Mouse (Mus musculus): ENCODE measurements around the gene Atxn1. TPM values are rescaled to one million over a fixed set of nuclear protein-coding genes. Genes with fewer than 3 reads are reported as not detected.

Atxn1 gene
- polyA plus RNA-seq, 1 experiment from 2014 or later: 1.7 TPM

DNA sequence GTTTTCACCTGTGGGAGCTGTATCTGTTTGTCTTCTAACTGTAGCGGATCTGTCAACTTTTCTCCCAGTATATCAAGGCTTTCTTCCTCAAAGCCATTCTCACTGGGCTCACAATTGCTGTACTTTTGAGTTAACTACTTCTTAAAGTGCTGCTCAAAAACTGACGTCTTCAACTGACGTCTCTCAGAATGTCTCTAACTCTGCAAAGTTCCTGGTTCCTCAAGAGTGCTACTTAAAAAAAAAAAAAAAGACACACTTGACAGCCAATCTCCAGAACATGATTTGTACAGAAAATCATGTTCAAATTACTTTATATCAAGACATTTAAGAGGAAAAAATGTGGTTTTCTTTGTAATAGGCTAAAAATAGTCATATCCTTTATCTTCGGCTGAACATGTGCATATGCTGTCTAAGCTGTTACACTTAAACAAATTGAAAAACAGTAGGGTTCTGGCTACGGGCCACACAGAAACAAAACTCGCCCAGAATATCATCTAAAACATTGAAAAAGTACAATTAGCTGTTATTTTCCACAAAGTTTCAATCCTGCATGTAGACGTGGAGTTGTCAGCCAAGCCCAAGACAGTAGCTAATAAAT, 249.1 kb downstream of the Atxn1 start:
- Histone ChIP-seq H3K27me3 (replicated peaks) (no peaks in the 10 kb centered on the region), H3K27ac (no peak overlapping the region), H3K4me1 (no peaks in the 10 kb centered on the region), H3K9me3 (replicated peaks) (no peaks in the 10 kb centered on the region), H3K9ac (no peak overlapping the region), H3K4me2 (no peak overlapping the region), H3K4me3 (no peak overlapping the region), H3K36me3 (no peaks in the 10 kb centered on the region)
- WGBS (ENCODE audit: insufficient replicate concordance): 58% methylated on average over 7 of the region's 7 CpGs
- ATAC-seq: no peak

DNA sequence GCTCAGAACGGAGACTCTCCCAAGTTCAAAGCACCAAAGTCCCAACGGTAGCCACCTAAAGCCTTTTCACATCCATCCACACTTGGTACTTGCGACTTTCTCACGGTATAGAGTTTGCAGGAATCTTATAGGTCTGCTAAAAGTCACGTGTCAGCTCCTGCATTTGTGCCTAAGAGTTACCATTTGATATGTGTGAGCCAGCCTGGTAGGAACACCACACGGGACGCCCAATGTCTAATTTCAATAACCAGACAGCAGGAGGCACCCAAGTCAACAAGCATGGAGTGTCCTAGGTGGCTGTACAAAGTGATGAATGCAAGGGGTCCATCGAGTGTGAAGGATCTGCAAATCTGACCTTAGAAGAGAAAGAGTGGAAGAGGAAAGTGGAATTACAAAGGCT, 254.8 kb downstream of the Atxn1 start:
- no peaks in the 10 kb centered on the region for H3K27me3 ChIP-seq (replicated peaks)
- WGBS (ENCODE audit: insufficient replicate concordance): 68% methylated on average over 8 of the region's 8 CpGs
- no peaks in the 10 kb centered on the region for H3K4me1 ChIP-seq
- H3K4me2 ChIP-seq: no peak overlapping the region
- no peak overlapping the region for H3K27ac ChIP-seq
- H3K9me3 ChIP-seq (replicated peaks): no peaks in the 10 kb centered on the region
- ATAC-seq: no peak
- H3K4me3 ChIP-seq: no peak overlapping the region
- H3K36me3 ChIP-seq: no peaks in the 10 kb centered on the region
- no peak overlapping the region for H3K9ac ChIP-seq

GRCm38 (mm10) chr13:45709402-45709801, 255.4 kb downstream of the Atxn1 start:
- H3K27me3 ChIP-seq (replicated peaks): no peaks in the 10 kb centered on the region
- WGBS (ENCODE audit: insufficient replicate concordance): 81% methylated on average over 11 of the region's 11 CpGs
- no peak for ATAC-seq
- H3K9me3 ChIP-seq (replicated peaks): no peaks in the 10 kb centered on the region
- no peaks in the 10 kb centered on the region for H3K4me1 ChIP-seq
- no peak overlapping the region for H3K4me2 ChIP-seq
- no peak overlapping the region for H3K9ac ChIP-seq
- no peaks in the 10 kb centered on the region for H3K36me3 ChIP-seq
- no peak overlapping the region for H3K4me3 ChIP-seq
- no peak overlapping the region for H3K27ac ChIP-seq

GRCm38 (mm10) chr13:45701296-45701790, 263.5 kb downstream of the Atxn1 start:
- 74% methylated on average over 7 of the region's 7 CpGs for WGBS (ENCODE audit: insufficient replicate concordance)
- no peak overlapping the region for H3K27ac ChIP-seq
- H3K9ac ChIP-seq: no peak overlapping the region
- H3K27me3 ChIP-seq (replicated peaks): no peaks in the 10 kb centered on the region
- H3K36me3 ChIP-seq: 0 out of 2 replicates have a peak, but pooled peaks cover 6% of the 10 kb centered on the region
- no peak overlapping the region for H3K4me3 ChIP-seq
- no peaks in the 10 kb centered on the region for H3K9me3 ChIP-seq (replicated peaks)
- ATAC-seq: no peak
- H3K4me2 ChIP-seq: no peak overlapping the region
- no peaks in the 10 kb centered on the region for H3K4me1 ChIP-seq

DNA sequence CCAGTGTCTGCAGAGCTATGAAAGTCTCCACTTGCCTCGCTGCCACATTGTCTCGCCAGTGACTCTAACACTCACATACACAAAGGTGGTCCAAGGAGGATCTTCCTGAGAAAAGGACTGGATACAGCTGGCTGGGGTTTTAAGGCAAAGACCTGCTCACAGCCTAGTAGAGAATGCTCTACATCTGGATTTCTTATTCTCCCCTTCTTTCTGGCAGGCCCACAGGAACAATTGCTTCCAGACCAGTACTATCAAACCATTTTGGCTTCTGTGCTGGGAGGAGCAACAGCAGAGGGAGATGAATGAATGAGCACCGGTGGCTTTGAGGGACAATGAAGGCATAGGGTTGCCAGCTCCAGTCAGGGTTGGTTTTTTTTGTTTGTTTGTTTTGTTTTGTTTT, 265.8 kb downstream of the Atxn1 start:
- Histone ChIP-seq H3K4me1 (0 out of 2 replicates have a peak, but pooled peaks cover 2% of the 10 kb centered on the region), H3K9ac (no peak overlapping the region), H3K4me2 (no peak overlapping the region), H3K27me3 (replicated peaks) (no peaks in the 10 kb centered on the region), H3K27ac (no peak overlapping the region), H3K9me3 (replicated peaks) (peaks cover 4% of the 10 kb centered on the region; the same call in 1 of the 2 replicates), H3K36me3 (0 out of 2 replicates have a peak, but pooled peaks cover 6% of the 10 kb centered on the region), H3K4me3 (no peak overlapping the region)
- 61% methylated on average over 3 of the region's 3 CpGs for WGBS (ENCODE audit: insufficient replicate concordance)
- ATAC-seq: no peak

GRCm38 (mm10) chr13:45696009-45696408, 268.8 kb downstream of the Atxn1 start:
- H3K36me3 ChIP-seq: 0 out of 2 replicates have a peak, but pooled peaks cover 6% of the 10 kb centered on the region
- peaks cover 19% of the 10 kb centered on the region for H3K4me1 ChIP-seq
- ATAC-seq: no peak
- H3K9ac ChIP-seq: no peak overlapping the region
- no peak overlapping the region for H3K4me2 ChIP-seq
- 86% methylated on average over 6 of the region's 6 CpGs for WGBS (ENCODE audit: insufficient replicate concordance)
- peaks cover 4% of the 10 kb centered on the region; the same call in 1 of the 2 replicates for H3K9me3 ChIP-seq (replicated peaks)
- H3K27ac ChIP-seq: no peak overlapping the region
- H3K4me3 ChIP-seq: no peak overlapping the region
- no peaks in the 10 kb centered on the region for H3K27me3 ChIP-seq (replicated peaks)

- ATAC-seq: no peak
- H3K9ac ChIP-seq: no peak overlapping the region
- peaks cover 19% of the 10 kb centered on the region for H3K4me1 ChIP-seq
- H3K9me3 ChIP-seq (replicated peaks): peaks cover 4% of the 10 kb centered on the region; the same call in 1 of the 2 replicates
- H3K4me3 ChIP-seq: no peak overlapping the region
- WGBS (ENCODE audit: insufficient replicate concordance): 79% methylated on average over 12 of the region's 12 CpGs
- H3K27ac ChIP-seq: no peak overlapping the region
- H3K36me3 ChIP-seq: 0 out of 2 replicates have a peak, but pooled peaks cover 6% of the 10 kb centered on the region
- no peak overlapping the region for H3K4me2 ChIP-seq
- no peaks in the 10 kb centered on the region for H3K27me3 ChIP-seq (replicated peaks)
These were observed 269.8 kb downstream of the Atxn1 start for GRCm38 (mm10) chr13:45694921-45695437.

- Histone ChIP-seq H3K4me3 (no peak overlapping the region), H3K36me3 (0 out of 2 replicates have a peak, but pooled peaks cover 6% of the 10 kb centered on the region), H3K27ac (no peak overlapping the region), H3K4me2 (no peak overlapping the region), H3K27me3 (replicated peaks) (no peaks in the 10 kb centered on the region), H3K9ac (no peak overlapping the region), H3K4me1 (peaks cover 19% of the 10 kb centered on the region), H3K9me3 (replicated peaks) (peaks cover 4% of the 10 kb centered on the region; the same call in 1 of the 2 replicates)
- ATAC-seq: no peak
- WGBS (ENCODE audit: insufficient replicate concordance): 68% methylated on average over 9 of the region's 9 CpGs
These were observed 270.9 kb downstream of the Atxn1 start for GRCm38 (mm10) chr13:45693953-45694352.

GRCm38 (mm10) chr13:45693534-45693933, 271.3 kb downstream of the Atxn1 start:
- no peak for ATAC-seq
- H3K4me1 ChIP-seq: peaks cover 19% of the 10 kb centered on the region
- H3K9ac ChIP-seq: no peak overlapping the region
- peak overlapping the region; percentile 15; the same call in 1 of the 2 replicates for H3K4me2 ChIP-seq
- 0 out of 2 replicates have a peak, but pooled peaks cover 6% of the 10 kb centered on the region for H3K36me3 ChIP-seq
- 27% methylated on average over 11 of the region's 11 CpGs for WGBS (ENCODE audit: insufficient replicate concordance)
- H3K27me3 ChIP-seq (replicated peaks): no peaks in the 10 kb centered on the region
- no peak overlapping the region for H3K27ac ChIP-seq
- H3K4me3 ChIP-seq: no peak overlapping the region
- peaks cover 4% of the 10 kb centered on the region; the same call in 1 of the 2 replicates for H3K9me3 ChIP-seq (replicated peaks)

DNA sequence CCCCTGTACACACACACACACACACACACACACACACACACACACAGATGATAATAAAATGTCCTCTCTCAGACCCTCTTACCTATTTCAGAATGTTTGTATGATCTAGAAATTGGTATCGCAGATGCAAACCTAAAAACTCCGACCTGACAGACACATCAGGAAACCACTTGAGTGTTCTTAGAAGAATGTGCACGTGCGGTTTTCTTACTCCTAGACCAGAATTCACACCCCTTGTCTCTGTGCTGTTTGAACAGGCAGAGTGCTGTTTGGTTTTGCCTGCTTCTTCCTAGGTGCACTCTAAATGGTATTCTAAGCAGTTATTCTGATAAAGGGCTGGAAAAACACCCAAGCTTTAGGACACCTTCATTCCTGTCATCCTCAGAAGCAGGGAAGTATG, 271.7 kb downstream of the Atxn1 start:
- Histone ChIP-seq H3K27ac (no peak overlapping the region), H3K27me3 (replicated peaks) (no peaks in the 10 kb centered on the region), H3K36me3 (0 out of 2 replicates have a peak, but pooled peaks cover 6% of the 10 kb centered on the region), H3K9ac (no peak overlapping the region), H3K4me3 (no peak overlapping the region), H3K9me3 (replicated peaks) (peaks cover 4% of the 10 kb centered on the region; the same call in 1 of the 2 replicates), H3K4me1 (peaks cover 19% of the 10 kb centered on the region), H3K4me2 (peak overlapping the region; percentile 15; the same call in 1 of the 2 replicates)
- 45% methylated on average over 4 of the region's 4 CpGs for WGBS (ENCODE audit: insufficient replicate concordance)
- ATAC-seq: no peak

GRCm38 (mm10) chr13:45692440-45692839, 272.4 kb downstream of the Atxn1 start:
- H3K4me3 ChIP-seq: no peak overlapping the region
- 35% methylated on average over 9 of the region's 9 CpGs for WGBS (ENCODE audit: insufficient replicate concordance)
- peaks cover 4% of the 10 kb centered on the region; the same call in 1 of the 2 replicates for H3K9me3 ChIP-seq (replicated peaks)
- H3K9ac ChIP-seq: no peak overlapping the region
- H3K36me3 ChIP-seq: 0 out of 2 replicates have a peak, but pooled peaks cover 3% of the 10 kb centered on the region
- no peak overlapping the region for H3K27ac ChIP-seq
- H3K4me1 ChIP-seq: peaks cover 19% of the 10 kb centered on the region
- H3K4me2 ChIP-seq: no peak overlapping the region
- ATAC-seq: no peak
- no peaks in the 10 kb centered on the region for H3K27me3 ChIP-seq (replicated peaks)

DNA sequence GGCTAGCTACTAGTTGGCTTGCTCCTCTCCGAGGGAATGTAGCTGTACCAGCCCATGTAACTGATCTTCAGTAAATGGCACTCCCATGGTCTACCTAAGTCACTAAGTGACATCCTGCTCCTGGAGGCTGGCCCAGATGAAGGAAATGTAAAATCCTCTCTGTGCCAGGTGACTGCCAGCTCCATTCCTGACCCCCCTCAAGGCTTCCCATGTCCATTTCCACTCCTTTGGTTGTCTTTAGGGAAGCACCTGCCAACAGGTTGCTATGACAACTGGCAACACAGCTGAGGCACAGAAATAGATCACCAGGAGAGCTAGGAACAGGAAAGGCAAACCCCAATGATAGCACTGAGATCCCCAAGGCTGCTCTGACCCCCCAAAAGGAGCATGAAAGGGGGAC, 274.4 kb downstream of the Atxn1 start:
- Histone ChIP-seq H3K9ac (no peak overlapping the region), H3K4me1 (peaks cover 21% of the 10 kb centered on the region), H3K27me3 (replicated peaks) (no peaks in the 10 kb centered on the region), H3K27ac (no peak overlapping the region), H3K4me3 (no peak overlapping the region), H3K9me3 (replicated peaks) (no peaks in the 10 kb centered on the region), H3K4me2 (no peak overlapping the region), H3K36me3 (no peaks in the 10 kb centered on the region)
- ATAC-seq: no peak
- WGBS (ENCODE audit: insufficient replicate concordance): 66% methylated on average over 1 of the region's 1 CpGs
